Mouse (Mus musculus) heart, adult 8-10 months (tissue): ENCODE results near the gene Ttc21a. TPM values are rescaled to one million over a fixed set of nuclear protein-coding genes. Genes with fewer than 3 reads are reported as not detected.
"Not testable (repeated sequence)": the region's sequence is repeated elsewhere in the genome, so short reads cannot be mapped to it uniquely, and the experiment has no call there.

Experiments
- DNase-seq: peaks from one replicate; pipeline ENCODE4 v3.0.0; 2022; ENCODE audit warnings: low spot score
- total RNA-seq, 4 experiments: library from RNA; stranded (reverse); gene quantifications; 2 replicates each; pipeline ENCODE4 v1.2.4; 2022

Ttc21a gene
- total RNA-seq, 4 experiments from 2014 or later, result 0.09 TPM; not detected in 3

DNA sequence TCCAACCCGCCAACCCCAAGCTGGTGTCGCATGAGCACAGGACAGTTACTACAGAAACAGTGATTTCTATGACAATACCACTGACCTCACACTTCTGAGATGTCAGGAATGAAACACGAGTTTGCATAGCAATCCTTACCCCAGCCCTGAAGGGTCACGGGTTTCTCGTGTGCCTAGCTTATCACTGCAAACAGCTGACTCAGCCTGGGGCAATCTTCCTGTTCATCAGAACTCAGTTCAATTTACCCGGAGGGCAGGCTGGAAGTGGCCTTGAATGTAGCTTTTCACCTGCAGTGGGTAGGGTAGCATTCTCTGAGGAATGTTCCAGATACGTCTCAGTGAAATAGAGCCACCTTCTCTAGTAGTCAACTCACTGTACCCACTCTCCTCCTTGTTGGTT, 56.8 kb downstream of the Ttc21a start:
- no peak for DNase-seq

- DNase-seq, result no peak
Measured at GRCm38 (mm10) chr9:119996080-119996479, 58.7 kb downstream of the Ttc21a start.

GRCm38 (mm10) chr9:119998776-119999175, 61.4 kb downstream of the Ttc21a start:
- DNase-seq, result no peak

- DNase-seq, result peak; percentile 56
Measured at GRCm38 (mm10) chr9:119999636-120000035, 62.2 kb downstream of the Ttc21a start.

GRCm38 (mm10) chr9:120000761-120001160, 63.4 kb downstream of the Ttc21a start:
- DNase-seq, result no peak

DNA sequence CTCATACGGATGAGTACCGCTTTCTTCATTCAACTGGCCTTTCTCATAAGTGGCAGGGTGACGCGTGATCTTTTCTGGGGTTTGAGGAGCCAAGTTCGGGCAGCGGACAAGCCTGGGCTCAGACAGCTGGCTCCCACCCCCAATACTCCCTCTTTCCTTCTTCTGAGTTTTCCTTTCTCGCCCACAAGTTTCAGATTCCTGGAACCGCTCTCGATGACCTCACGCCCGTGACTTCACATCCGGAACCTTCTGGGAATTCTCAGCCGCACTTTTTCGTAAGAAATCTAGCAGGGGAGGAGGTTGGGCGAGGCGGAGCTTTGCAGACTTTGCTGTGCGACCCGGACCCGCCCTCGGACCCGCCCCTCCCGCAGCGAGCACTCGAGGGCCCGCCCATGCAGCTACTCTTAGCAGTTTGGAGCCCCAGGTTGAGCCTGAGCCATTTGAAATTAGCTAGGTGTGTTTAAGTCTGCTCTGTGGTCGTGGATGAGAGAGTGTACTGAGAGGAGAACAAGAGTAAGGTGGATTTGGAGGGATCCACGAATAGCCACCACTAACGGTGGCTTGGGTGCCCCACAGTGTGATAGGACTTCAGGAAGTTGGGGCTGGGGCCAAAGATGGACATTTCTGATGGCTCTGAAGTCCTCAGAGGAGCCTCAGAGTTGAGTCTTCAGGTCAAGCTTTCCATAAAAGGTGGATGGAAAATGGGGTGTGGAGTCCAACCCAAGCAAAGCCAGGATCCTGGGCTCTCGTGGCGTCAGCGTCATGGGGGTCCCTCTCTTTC, 64.7 kb downstream of the Ttc21a start:
- peak; percentile 95 for DNase-seq

DNA sequence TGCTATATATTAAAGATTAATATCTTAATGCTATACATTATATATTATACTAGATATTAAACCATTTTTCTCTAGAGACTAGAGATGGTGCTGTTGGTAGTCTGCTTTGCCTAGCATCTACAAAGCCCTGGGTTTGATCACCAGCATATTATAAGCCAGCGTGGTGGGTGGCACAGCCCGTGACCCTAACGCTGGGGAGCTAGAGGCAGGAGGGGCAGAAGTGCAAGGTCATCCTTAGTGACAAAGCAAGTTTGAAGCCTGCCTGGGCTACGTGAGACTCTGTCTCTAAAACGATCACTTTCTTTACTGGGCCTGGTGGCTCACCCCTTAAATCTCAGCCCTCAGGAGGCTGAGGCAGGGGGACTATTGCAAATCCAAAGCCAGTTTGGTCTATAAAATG, 65.5 kb downstream of the Ttc21a start:
- no peak for DNase-seq

- DNase-seq, result no peak
Measured at GRCm38 (mm10) chr9:120005936-120006335, 68.5 kb downstream of the Ttc21a start.

DNA sequence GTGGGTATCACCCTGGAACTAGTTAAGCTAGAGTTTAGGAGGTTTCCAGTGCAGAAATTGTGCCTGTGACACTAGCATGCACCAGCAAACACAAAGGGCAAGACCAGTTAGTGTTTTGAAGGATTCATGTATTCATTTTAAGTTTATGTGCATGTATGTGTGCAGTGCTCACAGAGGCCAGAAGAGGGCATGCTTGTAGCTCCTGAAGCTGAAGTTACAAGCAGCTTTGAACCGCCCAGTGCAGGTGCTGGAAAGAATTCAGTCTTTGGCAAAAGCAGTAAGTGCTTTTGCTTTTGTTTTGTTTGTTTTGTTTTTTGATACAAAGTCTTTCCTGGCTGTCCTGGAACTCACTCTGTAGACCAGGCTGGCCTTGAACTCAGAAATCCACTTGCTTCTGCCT, 70.4 kb downstream of the Ttc21a start:
- DNase-seq, result no peak

GRCm38 (mm10) chr9:120009226-120009841, 71.9 kb downstream of the Ttc21a start:
- DNase-seq, result no peak

GRCm38 (mm10) chr9:120009871-120010270, 72.5 kb downstream of the Ttc21a start:
- no peak for DNase-seq

GRCm38 (mm10) chr9:120010781-120011511, 73.5 kb downstream of the Ttc21a start:
- peak; percentile 96 for DNase-seq

GRCm38 (mm10) chr9:120011533-120011932, 74.1 kb downstream of the Ttc21a start:
- DNase-seq, result peak; percentile 75

GRCm38 (mm10) chr9:120012161-120012560, 74.8 kb downstream of the Ttc21a start:
- not testable (repeated sequence) for DNase-seq

DNA sequence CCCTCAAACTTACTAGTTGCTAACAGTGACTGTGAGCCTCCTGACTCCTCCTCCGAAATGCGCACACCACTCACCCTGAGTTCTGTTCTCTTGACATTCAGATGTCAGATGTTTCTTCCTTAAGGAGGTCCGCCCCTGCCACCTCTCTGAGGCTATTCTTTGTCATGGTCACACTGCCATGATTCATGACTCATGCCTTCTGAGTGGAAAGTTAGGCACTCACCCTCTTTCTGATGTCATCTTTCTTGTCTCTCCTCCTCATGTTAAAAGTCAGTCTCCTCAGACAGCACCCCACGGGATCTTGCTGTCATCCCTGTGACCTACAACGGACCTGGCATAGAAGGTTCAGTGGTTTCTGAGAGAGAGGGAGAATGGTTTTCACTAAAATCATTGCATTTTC, 75.4 kb downstream of the Ttc21a start:
- no peak for DNase-seq

DNA sequence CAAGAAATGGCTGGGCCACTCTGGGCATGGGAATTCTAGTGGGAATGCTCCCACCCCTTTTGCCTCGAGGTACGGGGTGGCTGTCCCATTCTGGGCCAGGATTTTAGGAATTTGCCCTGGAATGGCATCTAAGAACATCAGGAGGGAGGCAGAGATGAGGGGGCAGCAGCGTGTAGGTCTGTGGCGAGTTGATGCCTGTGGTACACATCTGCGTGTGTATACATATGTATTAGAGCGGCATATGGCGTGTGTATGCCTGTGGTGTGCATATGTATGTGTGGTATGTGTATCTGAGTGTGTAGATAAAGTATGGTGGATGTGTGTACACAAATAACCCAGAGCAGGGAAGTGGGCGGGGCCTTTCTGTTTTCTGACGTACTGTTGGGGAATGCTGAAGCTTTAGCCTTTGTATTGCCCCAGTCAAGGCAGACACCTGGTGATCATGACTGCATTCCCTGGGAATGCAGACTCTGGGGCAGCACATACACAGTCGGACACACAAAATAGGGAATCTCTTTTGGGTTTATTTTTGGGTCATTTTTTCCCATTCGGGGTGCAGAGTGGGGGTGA, 75.9 kb downstream of the Ttc21a start:
- DNase-seq, result no peak

GRCm38 (mm10) chr9:120014828-120015227, 77.4 kb downstream of the Ttc21a start:
- DNase-seq, result no peak

- no peak for DNase-seq
Measured at GRCm38 (mm10) chr9:120016956-120017355, 79.5 kb downstream of the Ttc21a start.
